Mouse (Mus musculus) frontal cortex, postnatal 10 days (tissue): ENCODE data around the gene Rnf186.

Experiments used
- DNase-seq, 2 experiments: peaks; one replicate each; pipeline ENCODE4 v3.0.0; 2022; ENCODE audit warnings: low spot score in 2 of 2, mixed read lengths in 1 of 2

Gene Rnf186

DNA sequence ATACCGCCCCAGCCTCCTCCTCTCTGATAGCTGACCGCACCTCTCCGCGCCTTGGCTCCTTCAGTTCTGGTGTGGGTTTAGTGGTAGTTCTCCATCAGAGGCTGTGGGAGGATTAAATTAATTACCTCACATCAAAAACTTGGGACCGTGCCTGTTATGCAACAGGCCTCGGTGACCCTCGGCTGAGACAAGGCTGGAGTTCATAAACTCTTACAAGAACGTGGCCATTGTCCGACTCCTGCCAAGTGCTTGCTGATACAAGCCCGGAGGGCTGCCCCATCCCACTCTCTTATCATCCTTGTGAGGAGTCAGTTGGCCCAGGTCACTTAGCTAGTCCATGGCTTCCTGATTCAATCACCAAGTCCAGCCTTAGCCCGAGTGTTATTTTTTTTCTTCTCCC lies 46.4 kb downstream of the Rnf186 start:
- no peak for DNase-seq

DNA sequence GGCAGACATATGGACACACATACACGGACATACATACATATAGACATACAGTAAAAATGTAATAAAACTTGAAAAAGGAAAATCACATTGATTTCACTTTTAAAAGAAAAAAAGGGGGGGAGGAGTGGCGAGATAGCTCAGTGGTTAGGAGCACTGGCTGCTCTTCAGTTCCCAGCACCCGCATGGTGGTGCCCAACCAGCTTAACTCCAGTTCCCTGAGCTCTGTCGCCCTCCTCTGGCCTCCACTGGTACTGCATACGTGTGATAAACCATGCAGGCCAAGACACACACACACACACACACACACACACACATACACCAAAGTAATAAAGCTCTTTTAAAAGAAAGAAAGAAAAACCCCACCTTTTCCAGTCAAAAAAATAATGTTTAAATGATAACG lies 47.9 kb downstream of the Rnf186 start:
- no peak for DNase-seq
